Mouse (Mus musculus) kidney, embryonic 14.5 days (tissue): ENCODE data around the gene Tecpr1. TPM values are rescaled to one million over a fixed set of nuclear protein-coding genes. Genes with fewer than 3 reads are reported as not detected.

Experiments used
- polyA plus RNA-seq: library from polyadenylated mRNA; unstranded; fragments of >200 nt; fragmentation: Nextera tagmentation; extraction: Ambion mirVana; gene quantifications from 2 replicates; pipeline ENCODE4 v1.2.1, GENCODE M21; 2014

The Tecpr1 gene
- polyA plus RNA-seq, 1 experiment from 2014 or later, result 16.4 TPM

Other genes starting within 250 kb of the Tecpr1 start
- gene Ccz1, start 208.7 kb downstream of the Tecpr1 start, polyA plus RNA-seq, result 85.2 and 97.1 TPM in 2 replicates
- 6.5 and 8.2 TPM in 2 replicates for gene Ocm, start 196.9 kb downstream of the Tecpr1 start, polyA plus RNA-seq
- gene Lmtk2, start 123.2 kb downstream of the Tecpr1 start, polyA plus RNA-seq, result 4.1 and 6.8 TPM in 2 replicates
- gene Bhlha15, start 33.3 kb downstream of the Tecpr1 start, polyA plus RNA-seq, result 0.28 TPM in 1 of 2 replicates, not detected in the other
- gene Bri3, start 20.8 kb upstream of the Tecpr1 start, polyA plus RNA-seq, result 136 and 148 TPM in 2 replicates
- 9.0 and 13.2 TPM in 2 replicates for gene Baiap2l1, start 134.5 kb upstream of the Tecpr1 start, polyA plus RNA-seq